Mouse (Mus musculus) erythroblast, embryonic 14.5 days (primary cell): Measurements from ENCODE around the gene Cabcoco1.

ENCODE experiments used
- GATA1 ChIP-seq: IDR thresholded peaks from 2 replicates; pipeline ENCODE4 v1.6.1; 2012; ENCODE audit warnings: low read length, inconsistent platforms, mixed read lengths
- TAL1 ChIP-seq: IDR thresholded peaks from 3 replicates; pipeline ENCODE4 v1.6.1; 2012; ENCODE audit warnings: low read length, inconsistent platforms, mixed read lengths

DNA sequence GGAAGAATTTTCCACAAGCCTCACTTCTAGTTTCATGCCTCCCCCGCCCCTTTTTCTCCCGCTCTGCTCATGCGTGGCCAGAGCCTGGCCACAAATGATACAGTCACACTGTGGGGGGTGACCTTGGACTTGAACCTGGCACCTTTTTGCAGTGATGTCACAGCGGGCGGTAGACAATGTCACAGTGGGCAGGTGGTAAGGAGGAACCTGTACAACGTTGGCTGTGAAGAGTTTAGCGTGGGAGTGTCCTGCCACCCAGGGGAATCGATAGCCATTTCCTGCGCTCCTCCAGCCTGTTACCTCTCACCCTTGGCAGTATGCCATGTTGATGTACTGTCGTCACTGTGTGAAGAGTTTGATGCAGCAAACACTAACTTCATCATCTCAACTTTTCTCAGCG, 81.9 kb downstream of the Cabcoco1 start:
- TF ChIP-seq GATA1 (no peak), TAL1 (no peak)
